Mouse (Mus musculus) forebrain, embryonic 10.5 days (tissue): Measurements from ENCODE around the gene Rab3a. TPM values are rescaled to one million over a fixed set of nuclear protein-coding genes. Genes with fewer than 3 reads are reported as not detected.
A peak's percentile ranks its signal among the peaks of the same experiment; 100 is the strongest.

Experiments used
- DNase-seq: peaks from one replicate; pipeline ENCODE4 v3.0.0-alpha.2; 2017; ENCODE audit warnings: low spot score; ENCODE audit errors: extremely low spot score
- H3K27ac ChIP-seq: fragments of 300-500 bp; sonication (generic); 2 replicates; pipeline ENCODE4 v1.5.1; 2016; ENCODE audit warnings: mild to moderate bottlenecking
- H3K27me3 ChIP-seq: fragments of 300-500 bp; sonication (generic); 2 replicates; pipeline ENCODE4 v1.6.1; 2016; ENCODE audit warnings: mild to moderate bottlenecking; ENCODE audit not compliant: poor library complexity, severe bottlenecking
- H3K36me3 ChIP-seq: fragments of 300-500 bp; sonication (generic); replicated peaks from 2 replicates; pipeline ENCODE4 v1.6.1; 2016; ENCODE audit warnings: mild to moderate bottlenecking, moderate library complexity
- H3K4me1 ChIP-seq: fragments of 300-500 bp; sonication (generic); 2 replicates; pipeline ENCODE4 v1.6.1; 2016
- H3K4me3 ChIP-seq: fragments of 300-500 bp; sonication (generic); 2 replicates; pipeline ENCODE4 v1.5.1; 2016; ENCODE audit warnings: mild to moderate bottlenecking, moderate library complexity
- H3K9me3 ChIP-seq: fragments of 300-500 bp; sonication (generic); 2 replicates; pipeline ENCODE4 v1.6.1; 2016; ENCODE audit warnings: mild to moderate bottlenecking, moderate library complexity
- WGBS: fragments of 180-500 bp; shearing (Covaris S2); methylation state at CpG from one replicate; pipeline ENCODE4 v1.1.7; 2016; 5-methylcytosine and 5-hydroxymethylcytosine counted together
- polyA plus RNA-seq: library from polyadenylated mRNA; unstranded; fragments of >200 nt; fragmentation: Nextera tagmentation; extraction: Ambion mirVana; gene quantifications from 2 replicates; pipeline ENCODE4 v1.2.1, GENCODE M21; 2016

Gene Rab3a
- polyA plus RNA-seq, 1 experiment from 2014 or later, result 12.2 TPM

- WGBS, result 94% methylated on average over 13 of the region's 13 CpGs
Observed at GRCm38 (mm10) chr8:70764676-70765075, 10.2 kb downstream of the Rab3a start.

GRCm38 (mm10) chr8:70765329-70765728 is 10.8 kb downstream of the Rab3a start:
- DNase-seq, result no peak
- Histone ChIP-seq H3K27me3 (peaks cover 27% of the 10 kb centered on the region), H3K9me3 (no peaks in the 10 kb centered on the region), H3K4me1 (peaks cover 67% of the 10 kb centered on the region), H3K27ac (0 out of 2 replicates have a peak overlapping the region, but pooled peaks have one; percentile 22), H3K4me3 (peak overlapping the region; percentile 52), H3K36me3 (peaks cover 33% of the 10 kb centered on the region)
- 83% methylated on average over 9 of the region's 9 CpGs for WGBS

More at GRCm38 (mm10) chr8:70764676-70765075, 10.2 kb downstream of the Rab3a start:
- Histone ChIP-seq H3K9me3 (no peaks in the 10 kb centered on the region), H3K4me1 (peaks cover 70% of the 10 kb centered on the region), H3K36me3 (peaks cover 27% of the 10 kb centered on the region), H3K27me3 (peaks cover 20% of the 10 kb centered on the region), H3K4me3 (no peak overlapping the region; the same call in 1 of the 2 replicates), H3K27ac (no peak overlapping the region)
- no peak for DNase-seq

DNA sequence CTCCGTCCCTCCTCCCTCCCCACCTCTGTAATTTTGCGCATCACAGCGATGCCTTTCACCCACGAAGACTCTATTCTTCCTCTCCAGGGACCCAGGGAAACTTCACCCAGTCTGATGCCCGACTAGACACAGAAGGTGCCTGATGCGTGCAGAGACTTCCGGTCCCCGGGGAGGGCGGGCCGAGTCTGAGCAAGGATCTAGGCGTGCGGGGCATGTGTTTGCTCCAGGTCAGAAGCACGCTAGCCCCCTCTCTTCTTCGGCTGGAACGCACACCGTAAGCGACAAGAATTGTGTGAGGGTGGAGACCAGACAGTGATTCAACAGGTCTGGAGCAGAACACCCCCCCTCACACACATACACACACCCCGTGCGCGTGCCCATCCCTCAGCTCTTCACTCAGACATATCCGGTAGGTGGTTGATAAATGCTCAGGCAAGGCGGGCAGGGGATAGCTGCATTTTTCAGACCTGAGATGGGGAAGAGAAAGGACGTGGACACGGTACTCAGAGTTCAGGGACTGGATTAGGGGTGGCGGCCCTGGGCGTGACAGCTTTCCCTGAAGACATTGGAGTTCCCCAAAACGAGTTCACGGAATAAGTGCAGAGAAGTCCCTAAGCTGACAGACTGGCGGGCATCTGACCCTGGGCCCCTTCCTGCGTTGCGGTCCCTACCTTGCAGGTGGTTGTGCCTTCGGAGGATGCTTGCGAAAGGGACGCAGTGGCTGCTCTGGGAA is 11.5 kb downstream of the Rab3a start:
- WGBS, result 2% methylated on average over 34 of the region's 34 CpGs
- H3K27ac ChIP-seq, result peak overlapping the region; percentile 65
- peak overlapping the region; percentile 52 for H3K4me3 ChIP-seq
- H3K27me3 ChIP-seq, result peaks cover 33% of the 10 kb centered on the region
- H3K9me3 ChIP-seq, result no peaks in the 10 kb centered on the region
- H3K4me1 ChIP-seq, result peaks cover 61% of the 10 kb centered on the region
- peaks cover 40% of the 10 kb centered on the region for H3K36me3 ChIP-seq
- DNase-seq, result peak; percentile 44

GRCm38 (mm10) chr8:70766571-70767440 is 12.3 kb downstream of the Rab3a start:
- DNase-seq, result peak; percentile 65
- H3K4me3 ChIP-seq, result peak overlapping the region; percentile 52
- no peaks in the 10 kb centered on the region for H3K9me3 ChIP-seq
- peaks cover 48% of the 10 kb centered on the region for H3K36me3 ChIP-seq
- WGBS, result 6% methylated on average over 21 of the region's 21 CpGs
- peaks cover 55% of the 10 kb centered on the region for H3K4me1 ChIP-seq
- peak overlapping the region; percentile 65 for H3K27ac ChIP-seq
- peaks cover 33% of the 10 kb centered on the region for H3K27me3 ChIP-seq

DNA sequence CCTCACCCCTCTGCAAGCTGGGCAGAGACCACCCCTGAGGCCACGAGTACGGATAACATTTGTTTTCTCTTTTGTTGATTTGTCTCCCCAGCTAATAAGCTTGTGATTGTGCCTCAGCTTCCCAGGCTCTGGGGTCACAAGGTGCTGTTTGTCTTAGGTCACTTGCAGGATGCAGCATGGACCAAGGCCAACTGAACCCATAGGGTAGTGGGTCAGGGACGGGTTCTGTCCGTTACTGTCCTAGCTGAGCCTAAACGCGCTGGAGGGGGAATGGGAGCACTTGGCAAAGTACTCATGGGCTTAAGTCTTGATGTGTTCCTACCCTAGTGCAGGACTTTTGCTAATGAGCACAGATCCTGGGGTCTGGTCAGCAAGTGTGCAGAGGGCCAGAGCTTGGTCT is 13.0 kb downstream of the Rab3a start:
- Histone ChIP-seq H3K27me3 (peaks cover 33% of the 10 kb centered on the region), H3K9me3 (no peaks in the 10 kb centered on the region), H3K4me3 (no peak overlapping the region), H3K36me3 (peaks cover 55% of the 10 kb centered on the region), H3K4me1 (peaks cover 54% of the 10 kb centered on the region), H3K27ac (no peak overlapping the region)
- WGBS, result 82% methylated on average over 6 of the region's 6 CpGs
- no peak for DNase-seq

DNA sequence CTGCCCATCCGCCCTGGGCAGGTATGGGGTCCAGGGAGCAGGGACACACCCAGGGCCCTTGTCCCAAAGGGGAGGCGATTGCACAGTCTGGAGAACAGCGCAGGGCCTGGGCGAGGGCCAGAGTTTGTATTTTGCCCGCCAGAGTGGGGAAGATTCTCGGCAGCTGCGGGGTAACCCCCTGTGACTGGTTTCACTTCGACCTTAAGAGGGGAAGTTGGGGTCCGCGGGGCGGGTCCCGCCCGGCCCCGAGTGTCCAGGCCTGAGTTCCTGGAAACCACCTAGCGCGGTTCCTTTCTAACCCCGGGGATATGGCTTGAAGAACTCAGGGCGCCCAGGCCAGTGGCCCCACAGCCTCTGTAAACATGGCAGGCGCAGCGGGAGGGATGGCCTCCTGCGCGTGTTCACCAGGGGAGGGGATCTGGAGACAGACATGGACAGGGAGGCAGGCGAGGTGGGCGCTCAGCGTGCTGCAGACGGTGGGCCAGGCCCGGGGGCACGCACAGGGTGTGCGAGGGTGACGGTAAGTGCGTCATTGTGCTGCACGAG is 13.8 kb downstream of the Rab3a start:
- H3K27ac ChIP-seq, result no peak overlapping the region
- 95% methylated on average over 32 of the region's 32 CpGs for WGBS
- no peak for DNase-seq
- H3K9me3 ChIP-seq, result no peaks in the 10 kb centered on the region
- peaks cover 33% of the 10 kb centered on the region for H3K27me3 ChIP-seq
- no peak overlapping the region for H3K4me3 ChIP-seq
- peaks cover 58% of the 10 kb centered on the region for H3K4me1 ChIP-seq
- peaks cover 63% of the 10 kb centered on the region for H3K36me3 ChIP-seq

DNA sequence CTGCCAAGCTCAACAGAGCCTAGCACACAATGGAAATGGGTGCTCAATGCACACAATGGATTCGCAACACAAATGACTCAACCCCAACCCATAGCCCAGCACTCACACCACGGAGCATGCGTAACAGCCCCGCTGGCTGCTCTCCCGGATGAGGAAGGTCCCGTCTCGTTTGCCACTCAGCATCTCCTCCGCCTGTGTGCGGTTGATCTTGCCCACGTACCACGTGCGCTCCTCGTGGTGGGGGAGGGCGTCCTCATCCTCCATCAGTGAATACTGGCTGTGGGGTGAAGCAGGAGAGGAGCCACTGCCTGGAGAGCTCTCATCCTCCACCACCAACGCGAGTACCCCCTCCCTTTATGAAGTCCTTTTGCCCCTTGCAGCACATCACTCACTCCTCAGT is 14.5 kb downstream of the Rab3a start:
- 86% methylated on average over 16 of the region's 16 CpGs for WGBS
- Histone ChIP-seq H3K27me3 (peaks cover 33% of the 10 kb centered on the region), H3K9me3 (no peaks in the 10 kb centered on the region), H3K4me3 (peak overlapping the region; percentile 11; the same call in 1 of the 2 replicates), H3K4me1 (peaks cover 61% of the 10 kb centered on the region), H3K36me3 (peaks cover 69% of the 10 kb centered on the region), H3K27ac (no peak overlapping the region)
- DNase-seq, result no peak

DNA sequence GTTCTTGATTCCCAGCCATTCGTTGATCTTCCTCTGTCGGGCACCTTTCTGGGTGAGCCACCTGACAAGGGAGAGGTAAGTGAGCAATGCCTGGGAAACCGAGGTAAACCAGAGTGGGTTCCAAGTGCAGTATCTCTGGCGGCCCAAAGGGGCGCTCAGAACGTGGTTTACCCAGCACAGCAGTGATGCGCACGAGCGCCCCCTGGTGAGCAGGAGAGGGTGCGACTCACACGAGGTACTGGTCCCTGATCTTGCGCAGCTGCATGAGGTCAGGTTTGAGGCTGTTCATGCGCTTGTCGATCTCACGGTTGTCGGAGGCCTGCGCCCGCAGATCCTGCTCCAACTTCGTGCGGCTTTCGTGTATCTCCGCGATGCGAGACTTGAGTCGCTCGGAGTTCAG is 14.9 kb downstream of the Rab3a start:
- 7% methylated on average over 26 of the region's 26 CpGs for WGBS
- peaks cover 33% of the 10 kb centered on the region for H3K27me3 ChIP-seq
- peaks cover 65% of the 10 kb centered on the region for H3K4me1 ChIP-seq
- H3K36me3 ChIP-seq, result peaks cover 69% of the 10 kb centered on the region
- peak overlapping the region; percentile 11; the same call in 1 of the 2 replicates for H3K4me3 ChIP-seq
- no peaks in the 10 kb centered on the region for H3K9me3 ChIP-seq
- peak; percentile 94 for DNase-seq
- peak overlapping the region; percentile 37 for H3K27ac ChIP-seq

DNA sequence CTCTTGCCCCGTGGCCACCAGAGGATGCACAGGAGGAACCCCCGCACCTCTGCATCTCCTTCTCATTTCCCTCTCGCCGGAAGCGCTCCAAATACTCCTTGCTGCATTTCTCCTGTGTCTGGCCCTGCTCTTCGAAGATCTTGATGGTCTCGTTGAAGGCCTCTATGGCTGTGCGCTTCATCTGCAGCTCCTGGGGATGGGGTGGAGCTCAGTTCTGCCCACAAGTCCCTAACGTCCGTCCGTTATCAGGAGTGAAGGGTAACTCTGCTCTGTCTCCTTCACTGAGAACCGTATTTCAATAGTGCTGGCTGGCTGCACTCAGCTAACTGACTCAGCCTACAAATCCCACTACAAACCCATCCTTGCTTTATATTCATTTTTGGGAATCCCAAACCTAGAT is 15.4 kb downstream of the Rab3a start:
- 74% methylated on average over 12 of the region's 12 CpGs for WGBS
- H3K9me3 ChIP-seq, result no peaks in the 10 kb centered on the region
- peaks cover 73% of the 10 kb centered on the region for H3K36me3 ChIP-seq
- peaks cover 65% of the 10 kb centered on the region for H3K4me1 ChIP-seq
- H3K4me3 ChIP-seq, result peak overlapping the region; percentile 11; the same call in 1 of the 2 replicates
- peak overlapping the region; percentile 37 for H3K27ac ChIP-seq
- DNase-seq, result no peak
- H3K27me3 ChIP-seq, result peaks cover 30% of the 10 kb centered on the region

DNA sequence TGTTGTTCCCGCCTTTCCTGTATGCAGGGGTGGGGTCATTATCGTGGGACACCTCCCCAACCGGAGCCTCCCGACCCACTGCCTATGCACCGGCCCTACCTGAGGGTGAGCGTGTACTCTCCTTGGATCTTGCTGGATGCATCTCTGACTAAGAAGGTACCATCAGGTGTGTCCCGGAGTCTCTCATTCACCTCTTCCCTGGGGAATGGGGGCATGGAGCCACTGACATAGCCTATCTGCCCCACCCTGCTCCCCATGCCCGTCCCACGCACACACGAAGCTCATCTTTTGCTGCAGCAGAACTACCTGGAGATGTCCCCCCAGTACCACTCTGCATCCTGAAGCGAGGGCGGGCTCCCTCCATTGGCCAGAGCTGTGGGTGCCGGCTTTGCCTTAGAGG is 16.3 kb downstream of the Rab3a start:
- WGBS, result 96% methylated on average over 13 of the region's 13 CpGs
- Histone ChIP-seq H3K27me3 (peaks cover 24% of the 10 kb centered on the region), H3K27ac (no peak overlapping the region), H3K4me1 (peaks cover 65% of the 10 kb centered on the region), H3K36me3 (peaks cover 77% of the 10 kb centered on the region), H3K4me3 (no peak overlapping the region), H3K9me3 (no peaks in the 10 kb centered on the region)
- DNase-seq, result no peak

DNA sequence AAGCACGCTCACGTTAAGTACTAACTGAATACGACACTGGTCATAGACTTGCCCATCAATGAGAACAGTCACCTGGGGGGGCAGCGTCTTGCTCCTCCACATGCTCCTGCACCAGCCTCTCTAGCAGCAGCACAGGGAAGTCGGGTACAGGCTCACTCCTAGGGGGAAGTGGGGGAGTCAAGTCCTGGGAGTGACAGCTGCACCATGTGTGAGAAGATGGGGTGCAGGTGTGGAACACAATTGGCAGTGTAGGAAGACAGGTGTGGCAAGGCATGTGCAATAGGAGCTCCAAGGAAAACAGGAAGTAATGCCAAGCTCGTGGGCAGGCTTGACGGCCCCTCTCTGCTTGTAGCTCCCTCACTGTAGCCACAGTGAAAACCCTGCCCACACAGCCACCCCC is 16.7 kb downstream of the Rab3a start:
- peaks cover 65% of the 10 kb centered on the region for H3K4me1 ChIP-seq

DNA sequence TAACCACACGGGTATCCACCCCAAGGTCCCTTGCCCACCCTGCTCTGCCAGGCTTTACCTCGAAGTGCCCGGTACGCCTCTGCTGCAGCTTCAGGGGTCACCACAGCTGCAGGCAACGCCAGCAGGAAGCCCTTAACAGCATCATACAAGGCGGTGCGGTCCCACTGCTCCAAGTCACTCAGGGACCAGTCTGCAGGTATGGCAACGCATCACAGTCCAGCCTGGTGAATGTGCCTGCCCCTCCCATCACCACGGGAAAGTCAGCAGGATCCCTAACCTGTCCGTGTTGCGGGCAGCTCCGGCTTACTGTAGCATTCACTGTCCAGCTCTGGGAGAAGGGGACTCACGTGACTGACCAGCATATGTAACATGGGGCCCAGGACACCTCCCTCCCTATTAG is 17.6 kb downstream of the Rab3a start:
- no peak overlapping the region for H3K27ac ChIP-seq
- H3K4me3 ChIP-seq, result peak overlapping the region; percentile 6; the same call in 1 of the 2 replicates
- peaks cover 24% of the 10 kb centered on the region for H3K27me3 ChIP-seq
- peaks cover 77% of the 10 kb centered on the region for H3K36me3 ChIP-seq
- H3K9me3 ChIP-seq, result no peaks in the 10 kb centered on the region
- 90% methylated on average over 13 of the region's 13 CpGs for WGBS
- peaks cover 62% of the 10 kb centered on the region for H3K4me1 ChIP-seq
- DNase-seq, result no peak

More for the DNA sequence above, 16.7 kb downstream of the Rab3a start:
- Histone ChIP-seq H3K27me3 (peaks cover 24% of the 10 kb centered on the region), H3K36me3 (peaks cover 77% of the 10 kb centered on the region), H3K27ac (no peak overlapping the region), H3K4me3 (no peak overlapping the region), H3K9me3 (no peaks in the 10 kb centered on the region)
- DNase-seq, result no peak
- 88% methylated on average over 7 of the region's 7 CpGs for WGBS
